Mouse (Mus musculus) stomach, postnatal 0 days (tissue): ENCODE measurements around the gene Kcnj10. TPM values are rescaled to one million over a fixed set of nuclear protein-coding genes. Genes with fewer than 3 reads are reported as not detected.

Source experiments
- ATAC-seq: fragments of 200-750 bp; cut with Nextera tagmentation; 2 replicates; pipeline ENCODE4 v1.8.0; 2017; ENCODE audit not compliant: low FRiP score, low TSS enrichment
- DNase-seq: peaks from one replicate; pipeline ENCODE4 v3.0.0-alpha.2; 2016; ENCODE audit warnings: low spot score
- H3K27ac ChIP-seq: fragments of 300-500 bp; sonication (generic); replicated peaks from 2 replicates; pipeline ENCODE4 v1.5.1; 2014; ENCODE audit warnings: mild to moderate bottlenecking, control low read depth
- H3K27me3 ChIP-seq: fragments of 300-500 bp; sonication (generic); 2 replicates; pipeline ENCODE4 v1.6.1; 2014; ENCODE audit warnings: low read length; ENCODE audit not compliant: control insufficient read depth, insufficient read depth
- H3K36me3 ChIP-seq: fragments of 300-500 bp; sonication (generic); 2 replicates; pipeline ENCODE4 v1.6.1; 2014; ENCODE audit warnings: low read length, mixed read lengths; ENCODE audit not compliant: control insufficient read depth, insufficient read depth
- H3K4me1 ChIP-seq: fragments of 300-500 bp; sonication (generic); replicated peaks from 2 replicates; pipeline ENCODE4 v1.6.1; 2014; ENCODE audit warnings: antibody characterized with exemption; ENCODE audit not compliant: control insufficient read depth, insufficient read depth
- H3K4me2 ChIP-seq: fragments of 300-500 bp; sonication (generic); replicated peaks from 2 replicates; pipeline ENCODE4 v1.6.1; 2014; ENCODE audit warnings: low read depth, mild to moderate bottlenecking, control low read depth, moderate library complexity
- H3K4me3 ChIP-seq: fragments of 300-500 bp; sonication (generic); 2 replicates; pipeline ENCODE4 v1.5.1; 2014; ENCODE audit warnings: low read depth, low read length, control low read depth
- H3K9ac ChIP-seq: fragments of 300-500 bp; sonication (generic); 2 replicates; pipeline ENCODE4 v1.6.1; 2014; ENCODE audit warnings: mild to moderate bottlenecking, low read length, control low read depth, mixed read lengths
- H3K9me3 ChIP-seq: fragments of 300-500 bp; sonication (generic); 2 replicates; pipeline ENCODE4 v1.6.1; 2016; ENCODE audit warnings: low read length; ENCODE audit not compliant: control insufficient read depth
- CTCF ChIP-seq: IDR thresholded peaks from 2 replicates; pipeline ENCODE4 v1.5.1; 2016; ENCODE audit warnings: antibody characterized with exemption, low read depth, mild to moderate bottlenecking, moderate library complexity
- EP300 ChIP-seq: optimal IDR thresholded peaks from 2 replicates; pipeline ENCODE3; 2016; ENCODE audit warnings: antibody characterized with exemption
- WGBS: fragments of 180-500 bp; shearing (Covaris S2); extraction: QIAGEN DNeasy Blood & Tissue Kit; methylation state at CpG from one replicate; pipeline ENCODE4 v1.1.7; 2014; 5-methylcytosine and 5-hydroxymethylcytosine counted together
- polyA plus RNA-seq: library from polyadenylated mRNA; unstranded; fragments of >200 nt; fragmentation: Nextera tagmentation; extraction: Ambion mirVana; gene quantifications from 2 replicates; pipeline ENCODE4 v1.2.1, GENCODE M21; 2015

Kcnj10 gene
- polyA plus RNA-seq, 1 experiment from 2014 or later: 0.17 TPM

GRCm38 (mm10) chr1:172319921-172320411 lies 21.0 kb upstream of the Kcnj10 start:
- no peaks in the 10 kb centered on the region for H3K27me3 ChIP-seq
- H3K9ac ChIP-seq: no peak overlapping the region
- 35% methylated on average over 5 of the region's 5 CpGs for WGBS
- TF ChIP-seq EP300 (no peak), CTCF (no peak)
- no peak overlapping the region for H3K4me2 ChIP-seq
- no peaks in the 10 kb centered on the region for H3K4me1 ChIP-seq
- DNase-seq: no peak
- no peak; the same call in 1 of the 2 replicates for ATAC-seq
- H3K9me3 ChIP-seq: no peaks in the 10 kb centered on the region
- H3K27ac ChIP-seq: no peak overlapping the region
- H3K36me3 ChIP-seq: peaks cover 8% of the 10 kb centered on the region; the same call in 1 of the 2 replicates
- no peak overlapping the region for H3K4me3 ChIP-seq

GRCm38 (mm10) chr1:172322725-172323124 lies 18.3 kb upstream of the Kcnj10 start:
- no peak for TF ChIP-seq CTCF
- TF ChIP-seq EP300: no peak
- Histone ChIP-seq H3K4me3 (no peak overlapping the region), H3K36me3 (peaks cover 8% of the 10 kb centered on the region; the same call in 1 of the 2 replicates), H3K27ac (no peak overlapping the region), H3K27me3 (no peaks in the 10 kb centered on the region; the same call in 1 of the 2 replicates), H3K4me1 (no peaks in the 10 kb centered on the region), H3K9me3 (no peaks in the 10 kb centered on the region), H3K4me2 (no peak overlapping the region), H3K9ac (no peak overlapping the region)
- 56% methylated on average over 13 of the region's 13 CpGs for WGBS
- ATAC-seq (no peak), DNase-seq (no peak)

GRCm38 (mm10) chr1:172323298-172323697 lies 17.7 kb upstream of the Kcnj10 start:
- no peaks in the 10 kb centered on the region for H3K4me1 ChIP-seq
- no peak overlapping the region for H3K4me2 ChIP-seq
- no peaks in the 10 kb centered on the region for H3K9me3 ChIP-seq
- H3K27me3 ChIP-seq: no peaks in the 10 kb centered on the region; the same call in 1 of the 2 replicates
- no peak overlapping the region for H3K4me3 ChIP-seq
- H3K9ac ChIP-seq: no peak overlapping the region
- peaks cover 2% of the 10 kb centered on the region; the same call in 1 of the 2 replicates for H3K36me3 ChIP-seq
- no peak for TF ChIP-seq EP300
- TF ChIP-seq CTCF: no peak
- H3K27ac ChIP-seq: no peak overlapping the region
- no peak for DNase-seq
- whole genome bisulfite sequencing: 52% methylated on average over 5 of the region's 5 CpGs
- no peak for ATAC-seq

- no peaks in the 10 kb centered on the region; the same call in 1 of the 2 replicates for H3K27me3 ChIP-seq
- WGBS: 67% methylated on average over 6 of the region's 6 CpGs
- DNase-seq (no peak), ATAC-seq (no peak)
- no peak overlapping the region; the same call in 1 of the 2 replicates for H3K9ac ChIP-seq
- TF ChIP-seq CTCF (no peak), EP300 (no peak)
- H3K4me3 ChIP-seq: no peak overlapping the region
- no peaks in the 10 kb centered on the region for H3K4me1 ChIP-seq
- H3K9me3 ChIP-seq: no peaks in the 10 kb centered on the region
- no peak overlapping the region for H3K4me2 ChIP-seq
- H3K27ac ChIP-seq: no peak overlapping the region
- no peaks in the 10 kb centered on the region for H3K36me3 ChIP-seq
Observed at GRCm38 (mm10) chr1:172323801-172324359, 17.1 kb upstream of the Kcnj10 start.

- ATAC-seq: peak; percentile 68
- Histone ChIP-seq H3K27me3 (no peaks in the 10 kb centered on the region; the same call in 1 of the 2 replicates), H3K9ac (no peak overlapping the region), H3K4me1 (no peaks in the 10 kb centered on the region), H3K4me3 (no peak overlapping the region), H3K27ac (no peak overlapping the region), H3K9me3 (no peaks in the 10 kb centered on the region), H3K4me2 (no peak overlapping the region), H3K36me3 (no peaks in the 10 kb centered on the region)
- 21% methylated on average over 7 of the region's 7 CpGs for WGBS
- DNase-seq: peak; percentile 84
- TF ChIP-seq EP300 (no peak), CTCF (peak; percentile 96)
Observed at GRCm38 (mm10) chr1:172324725-172325124, 16.3 kb upstream of the Kcnj10 start.
